ENCODE assay signal across 28 mouse cellular contexts in the genomic region with DNA sequence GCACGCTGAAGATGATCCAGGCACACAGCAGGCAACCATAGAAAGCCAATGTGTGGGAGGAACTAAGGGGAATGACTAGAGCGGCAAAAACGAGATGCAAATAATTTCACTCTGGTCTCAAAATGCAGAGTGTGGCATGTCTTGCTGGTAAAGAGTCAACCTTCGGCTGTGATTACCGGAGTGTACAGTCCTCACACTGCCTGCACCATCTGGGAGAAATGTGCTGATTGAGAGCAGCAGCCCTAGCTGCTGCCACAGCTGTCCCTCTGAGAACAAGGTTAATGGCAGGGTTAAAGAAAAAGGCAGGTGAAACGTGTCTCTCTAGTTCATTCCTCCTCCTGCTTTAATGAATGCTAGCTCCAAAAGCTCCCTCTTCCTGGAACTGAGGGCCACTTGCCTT.
"Had no signal": no experiment of that assay in that cellular context is flagged by ENCODE, and none has a peak within 500 bp of the region (broad histone marks: within the 10 kb centered on the region; RNA-seq: fewer than 3 reads in every experiment).

No protein-coding gene starts in this region.

- H3K4me3 ChIP-seq: heart, adult 2 months; heart, embryonic 13.5 days; heart, embryonic 15.5 days; hindbrain, embryonic 12.5 days; kidney, embryonic 15.5 days; layer of hippocampus, adult 2 months; left cerebral cortex, adult 2 months; limb, embryonic 10.5 days; limb, embryonic 12.5 days; liver, embryonic 13.5 days; liver, embryonic 15.5 days had no signal

- ATAC-seq: hindbrain, postnatal 0 days; intestine, embryonic 16.5 days had no signal

- H3K27me3 ChIP-seq: heart, embryonic 13.5 days; heart, embryonic 15.5 days; hindbrain, embryonic 12.5 days; kidney, embryonic 15.5 days; limb, embryonic 12.5 days; liver, embryonic 13.5 days; liver, embryonic 15.5 days had no signal

- DNase-seq: gastrocnemius, postnatal 14 days; gastrocnemius, postnatal 36 days; heart, adult 11 months; heart, adult 2 months; heart, postnatal 14 days; heart, postnatal 36 days; kidney, adult 11 months; kidney, adult 2 months; kidney, adult 9 months; kidney, postnatal 25 days; kidney, postnatal 4 days; liver; liver, embryonic 13.5 days had no signal

- H3K27ac ChIP-seq: heart, adult 2 months; heart, embryonic 13.5 days; heart, embryonic 15.5 days; hindbrain, embryonic 12.5 days; hindbrain, embryonic 14.5 days; hindbrain, postnatal 0 days; kidney, embryonic 15.5 days; kidney, postnatal 0 days; layer of hippocampus, adult 2 months; left cerebral cortex, adult 2 months; limb, embryonic 10.5 days; limb, embryonic 12.5 days; liver, embryonic 13.5 days; liver, embryonic 15.5 days had no signal

- H3K4me1 ChIP-seq: heart, embryonic 13.5 days; heart, embryonic 15.5 days; hindbrain, embryonic 12.5 days; kidney, embryonic 15.5 days; limb, embryonic 10.5 days; limb, embryonic 12.5 days; liver, embryonic 13.5 days; liver, embryonic 15.5 days had no signal

- H3K36me3 ChIP-seq: heart, embryonic 13.5 days; heart, embryonic 15.5 days; hindbrain, embryonic 12.5 days; kidney, embryonic 15.5 days; limb, embryonic 10.5 days; limb, embryonic 12.5 days; liver, embryonic 13.5 days; liver, embryonic 15.5 days had no signal

- H3K4me2 ChIP-seq: heart, embryonic 11.5 days; heart, embryonic 13.5 days; heart, embryonic 15.5 days; hindbrain, embryonic 12.5 days; hindbrain, embryonic 14.5 days; kidney, embryonic 15.5 days; limb, embryonic 12.5 days; liver, embryonic 11.5 days; liver, embryonic 13.5 days; liver, embryonic 15.5 days had no signal

- H3K9ac ChIP-seq: heart, embryonic 13.5 days; heart, embryonic 15.5 days; hindbrain, embryonic 12.5 days; hindbrain, embryonic 14.5 days; kidney, embryonic 15.5 days; limb, embryonic 12.5 days; liver, embryonic 13.5 days; liver, embryonic 15.5 days had no signal

- H3K9me3 ChIP-seq: heart, embryonic 13.5 days; heart, embryonic 15.5 days; hindbrain, embryonic 12.5 days; kidney, embryonic 15.5 days; limb, embryonic 10.5 days; limb, embryonic 12.5 days; liver, embryonic 13.5 days; liver, embryonic 15.5 days had no signal
